Mouse (Mus musculus): Measurements from ENCODE around the gene Kif28.

DNA sequence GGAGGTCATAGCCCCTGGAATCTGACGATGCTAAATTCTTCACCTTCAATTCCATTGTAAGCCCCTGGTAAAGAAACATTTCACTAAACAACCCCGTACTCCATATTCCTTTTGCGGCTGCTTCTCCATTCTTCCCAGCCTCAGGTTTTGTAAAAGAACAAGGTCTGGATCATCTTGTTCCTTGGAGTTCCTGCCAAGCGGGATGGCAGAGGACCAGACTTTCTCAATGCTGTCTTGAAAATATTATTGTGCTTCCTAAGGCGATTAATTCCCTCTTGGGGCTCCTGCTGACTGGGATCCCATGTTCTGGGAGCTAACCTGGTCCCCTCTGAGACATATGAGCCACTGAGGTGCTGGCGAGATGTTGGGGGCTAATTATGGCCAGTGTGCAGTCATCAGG, 39.9 kb downstream of the Kif28 start:
- TF ChIP-seq CTCF (IDR thresholded peaks at IDR 0.05; ENCODE audit: low read depth, low read length) (no peak), POLR2A (IDR thresholded peaks at IDR 0.05; ENCODE audit: borderline replicate concordance, low read depth, low read length) (no peak)

Measured in bone marrow macrophage, adult 2 months (primary cell).